Mouse (Mus musculus): ENCODE measurements around the gene Tada3. TPM values are rescaled to one million over a fixed set of nuclear protein-coding genes. Genes with fewer than 3 reads are reported as not detected.

The Tada3 gene
- polyA plus RNA-seq, 1 experiment = 158 TPM

GRCm38 (mm10) chr6:113351653-113352052 is 26.0 kb downstream of the Tada3 start:
- H3K9me3 ChIP-seq = no peaks in the 10 kb centered on the region
- H3K36me3 ChIP-seq (replicated peaks; ENCODE audit: low read length) = no peaks in the 10 kb centered on the region
- H3K27me3 ChIP-seq (replicated peaks) = peaks cover 4% of the 10 kb centered on the region
- no peak for TF ChIP-seq FLI1 (IDR thresholded peaks at IDR 0.05; ENCODE audit: low read length)
- TF ChIP-seq GATA1 (IDR thresholded peaks at IDR 0.05; ENCODE audit: borderline replicate concordance, low read length) = no peak
- no peak overlapping the region for H3K4me3 ChIP-seq (replicated peaks)
- H3K4me1 ChIP-seq = peaks cover 21% of the 10 kb centered on the region

DNA sequence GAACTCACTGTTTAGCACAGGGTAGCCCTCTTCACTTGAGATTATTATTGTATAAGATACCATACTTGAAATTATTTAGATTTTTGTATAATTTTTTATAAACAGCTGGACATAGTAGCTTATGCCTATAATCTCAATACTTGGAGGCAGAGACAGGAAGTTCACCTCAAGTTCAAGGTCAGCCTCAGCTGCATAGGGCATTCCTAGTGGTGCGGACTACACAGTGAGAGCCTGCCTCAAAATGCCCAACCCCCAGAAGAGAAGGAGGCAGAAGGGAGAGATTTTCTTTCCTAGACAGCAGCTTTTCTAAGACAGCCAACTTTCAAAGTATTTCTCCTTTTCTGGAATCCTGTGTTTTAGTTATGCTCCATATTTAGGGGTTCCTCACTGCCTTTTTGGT is 26.5 kb downstream of the Tada3 start:
- Histone ChIP-seq H3K9me3 (no peaks in the 10 kb centered on the region), H3K36me3 (replicated peaks; ENCODE audit: low read length) (no peaks in the 10 kb centered on the region), H3K4me3 (replicated peaks) (no peak overlapping the region), H3K27me3 (replicated peaks) (peaks cover 4% of the 10 kb centered on the region), H3K4me1 (peaks cover 21% of the 10 kb centered on the region)
- TF ChIP-seq FLI1 (IDR thresholded peaks at IDR 0.05; ENCODE audit: low read length) (no peak), GATA1 (IDR thresholded peaks at IDR 0.05; ENCODE audit: borderline replicate concordance, low read length) (no peak)

GRCm38 (mm10) chr6:113350538-113350937 is 27.1 kb downstream of the Tada3 start:
- TF ChIP-seq GATA1 (IDR thresholded peaks at IDR 0.05; ENCODE audit: borderline replicate concordance, low read length) (no peak), FLI1 (IDR thresholded peaks at IDR 0.05; ENCODE audit: low read length) (no peak)
- Histone ChIP-seq H3K9me3 (no peaks in the 10 kb centered on the region), H3K4me1 (peaks cover 18% of the 10 kb centered on the region), H3K36me3 (replicated peaks; ENCODE audit: low read length) (no peaks in the 10 kb centered on the region), H3K27me3 (replicated peaks) (peaks cover 4% of the 10 kb centered on the region), H3K4me3 (replicated peaks) (no peak overlapping the region)

GRCm38 (mm10) chr6:113346897-113347296 is 30.8 kb downstream of the Tada3 start:
- peaks cover 23% of the 10 kb centered on the region for H3K27me3 ChIP-seq (replicated peaks)
- H3K4me3 ChIP-seq (replicated peaks) = no peak overlapping the region
- H3K36me3 ChIP-seq (replicated peaks; ENCODE audit: low read length) = no peaks in the 10 kb centered on the region
- H3K4me1 ChIP-seq = peaks cover 38% of the 10 kb centered on the region
- no peaks in the 10 kb centered on the region for H3K9me3 ChIP-seq
- TF ChIP-seq FLI1 (IDR thresholded peaks at IDR 0.05; ENCODE audit: low read length) = no peak
- TF ChIP-seq GATA1 (IDR thresholded peaks at IDR 0.05; ENCODE audit: borderline replicate concordance, low read length) = no peak

DNA sequence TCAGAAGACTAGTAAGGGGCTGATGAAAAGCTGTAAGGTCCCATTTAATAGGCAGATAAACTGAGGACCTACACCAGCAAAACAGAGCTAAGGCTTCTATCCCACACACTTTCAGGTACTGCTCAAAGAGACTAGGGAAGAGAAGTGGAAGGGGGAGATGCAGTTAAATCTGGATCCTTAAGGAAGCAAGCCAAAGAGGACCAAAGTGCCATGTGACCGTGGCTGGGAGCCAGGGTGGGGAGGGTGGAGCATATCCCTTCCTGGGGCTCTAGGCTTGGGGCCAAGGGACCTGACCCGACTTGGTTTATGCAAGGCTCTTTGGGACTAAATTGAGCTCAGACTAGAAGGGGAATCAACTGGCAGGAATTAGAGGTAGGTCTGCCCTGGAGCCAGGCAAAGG is 33.4 kb downstream of the Tada3 start:
- Histone ChIP-seq H3K4me1 (peaks cover 55% of the 10 kb centered on the region), H3K36me3 (replicated peaks; ENCODE audit: low read length) (peaks cover 17% of the 10 kb centered on the region), H3K4me3 (replicated peaks) (no peak overlapping the region), H3K27me3 (replicated peaks) (peaks cover 26% of the 10 kb centered on the region), H3K9me3 (no peaks in the 10 kb centered on the region)
- no peak for TF ChIP-seq FLI1 (IDR thresholded peaks at IDR 0.05; ENCODE audit: low read length)
- TF ChIP-seq GATA1 (IDR thresholded peaks at IDR 0.05; ENCODE audit: borderline replicate concordance, low read length) = no peak

DNA sequence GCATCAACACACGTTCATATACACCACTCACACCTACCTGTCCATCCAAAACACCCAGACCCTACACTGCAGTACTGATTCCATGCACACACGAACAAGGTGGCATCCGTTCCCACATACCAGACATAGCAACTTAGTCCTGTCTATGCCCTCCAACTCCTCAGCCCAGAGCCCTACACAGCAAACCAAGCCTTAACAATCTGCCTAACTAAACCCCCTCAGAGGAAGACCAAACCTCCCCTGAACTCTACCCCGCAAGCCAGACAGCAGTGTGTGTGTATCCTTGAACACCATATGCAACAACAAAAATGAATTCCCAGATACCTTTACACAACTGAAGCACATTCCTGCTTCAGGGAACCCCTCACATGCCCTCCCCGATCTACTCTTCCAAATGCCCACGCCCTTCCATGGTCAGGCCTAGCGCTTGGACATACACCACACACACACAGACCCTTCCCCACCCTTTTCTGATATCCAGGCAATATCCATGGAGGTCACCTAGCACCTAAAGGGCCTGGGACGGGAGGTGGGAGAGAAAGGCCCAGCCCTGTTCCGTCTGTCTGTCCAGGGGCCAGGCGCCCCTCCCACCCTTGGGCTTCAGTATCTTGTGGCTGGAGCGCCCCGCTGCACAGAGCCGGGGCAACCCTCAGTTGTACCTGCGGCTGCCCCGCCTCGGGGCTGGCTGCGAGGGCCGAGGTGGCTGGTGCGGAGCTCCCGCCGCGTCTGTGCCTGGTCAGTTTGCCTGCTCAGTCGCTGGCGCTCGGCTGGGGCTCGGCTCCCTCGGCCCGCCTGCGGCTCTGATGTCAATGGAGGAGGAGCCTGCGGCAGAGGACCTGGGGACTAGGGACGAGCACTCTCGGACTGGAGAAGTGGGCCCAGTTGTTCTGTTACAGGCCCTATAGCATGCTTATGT is 34.2 kb downstream of the Tada3 start, which contains the start of gene Camk1:
Camk1 (minus strand) TSS at position 808 of the 916 bp plus-strand sequence.
- Histone ChIP-seq H3K36me3 (replicated peaks; ENCODE audit: low read length) (peaks cover 26% of the 10 kb centered on the region), H3K4me3 (replicated peaks) (peak within 1 kb of the TSS; percentile 90), H3K27me3 (replicated peaks) (peaks cover 28% of the 10 kb centered on the region), H3K9me3 (no peaks in the 10 kb centered on the region), H3K4me1 (peaks cover 59% of the 10 kb centered on the region)
- no peak for TF ChIP-seq FLI1 (IDR thresholded peaks at IDR 0.05; ENCODE audit: low read length)
- TF ChIP-seq GATA1 (IDR thresholded peaks at IDR 0.05; ENCODE audit: borderline replicate concordance, low read length) = no peak

DNA sequence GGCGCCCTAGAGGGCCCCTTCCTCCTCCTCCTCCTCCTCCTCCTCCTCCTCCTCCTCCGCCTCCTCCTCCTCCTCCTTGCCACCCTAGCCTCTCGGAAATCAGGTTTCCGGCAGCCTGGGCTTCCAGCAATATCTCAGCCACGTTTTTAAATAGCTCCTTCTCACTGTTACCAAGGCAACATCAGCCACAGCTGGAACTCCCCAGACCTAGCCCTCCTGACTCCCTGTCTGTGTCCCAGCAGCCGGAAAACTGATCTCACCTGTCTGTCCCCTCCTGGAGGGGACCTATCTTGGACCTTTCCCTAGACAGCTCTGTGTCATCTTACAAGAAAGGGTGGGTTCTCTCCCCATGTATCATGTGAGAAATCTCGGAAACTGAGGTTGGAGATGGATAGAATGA is 35.4 kb downstream of the Tada3 start:
- TF ChIP-seq FLI1 (IDR thresholded peaks at IDR 0.05; ENCODE audit: low read length) = no peak
- peaks cover 67% of the 10 kb centered on the region for H3K4me1 ChIP-seq
- H3K27me3 ChIP-seq (replicated peaks) = peaks cover 28% of the 10 kb centered on the region
- H3K9me3 ChIP-seq = no peaks in the 10 kb centered on the region
- H3K4me3 ChIP-seq (replicated peaks) = peak overlapping the region; percentile 62
- peaks cover 37% of the 10 kb centered on the region for H3K36me3 ChIP-seq (replicated peaks; ENCODE audit: low read length)

DNA sequence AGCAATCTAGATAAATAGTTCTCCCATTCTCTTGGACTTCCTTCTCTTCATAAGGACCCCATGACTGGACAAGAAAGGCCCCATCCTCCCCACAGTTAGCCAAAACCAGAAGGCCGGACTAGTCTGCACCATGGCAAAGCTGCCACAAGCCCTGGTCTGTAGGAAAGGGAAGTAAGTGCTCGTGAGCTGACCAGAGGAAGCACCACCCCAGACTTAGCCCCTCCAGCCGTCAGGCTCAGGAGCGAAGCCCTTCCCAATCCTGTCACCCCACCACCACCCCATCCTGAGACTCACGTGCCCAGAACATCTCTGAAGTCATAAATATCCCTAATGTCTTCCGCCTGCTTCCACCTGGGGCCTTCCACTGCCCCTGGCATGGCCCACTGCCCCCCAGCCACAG is 36.1 kb downstream of the Tada3 start:
- TF ChIP-seq GATA1 (IDR thresholded peaks at IDR 0.05; ENCODE audit: borderline replicate concordance, low read length) = no peak
- TF ChIP-seq FLI1 (IDR thresholded peaks at IDR 0.05; ENCODE audit: low read length) = no peak

DNA sequence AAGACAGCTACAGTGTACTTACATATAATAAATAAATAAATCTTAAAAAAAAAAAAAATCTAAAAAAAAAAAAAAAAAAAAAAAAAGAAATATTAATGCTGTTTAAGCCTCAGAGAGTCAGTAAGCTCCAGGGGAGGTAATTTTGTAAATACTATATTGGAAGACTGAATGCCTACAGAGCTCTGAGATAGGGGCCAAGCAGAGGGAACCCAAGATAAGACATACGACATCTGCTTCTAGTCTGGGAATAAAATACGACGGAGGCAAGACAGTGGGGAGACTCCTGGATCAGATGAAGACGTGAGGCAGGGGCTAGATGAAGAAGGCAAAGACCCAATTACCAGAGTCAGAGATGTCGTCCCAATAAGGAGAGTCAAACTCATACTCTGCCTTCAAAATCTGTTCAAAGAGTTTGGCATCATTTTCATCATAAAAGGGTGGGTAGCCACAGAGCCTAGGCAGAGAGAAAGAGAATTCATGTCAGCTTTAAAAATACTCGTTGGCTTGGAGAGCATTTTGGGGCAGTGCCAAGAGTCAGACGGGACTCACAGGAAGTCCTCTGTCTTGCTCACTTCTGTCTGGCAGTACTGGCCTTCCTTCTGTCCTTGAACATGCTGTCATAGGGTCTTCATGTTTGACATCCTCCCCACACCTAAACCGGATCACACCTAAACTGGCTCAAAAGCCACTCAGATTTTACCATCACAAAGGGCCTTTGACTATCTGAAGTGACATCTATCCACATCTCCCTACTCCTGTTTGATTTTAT is 40.6 kb downstream of the Tada3 start:
- Histone ChIP-seq H3K9me3 (no peaks in the 10 kb centered on the region), H3K4me1 (peaks cover 48% of the 10 kb centered on the region), H3K36me3 (replicated peaks; ENCODE audit: low read length) (peaks cover 86% of the 10 kb centered on the region), H3K27me3 (replicated peaks) (peaks cover 5% of the 10 kb centered on the region), H3K4me3 (replicated peaks) (no peak overlapping the region)
- TF ChIP-seq GATA1 (IDR thresholded peaks at IDR 0.05; ENCODE audit: borderline replicate concordance, low read length) (no peak), FLI1 (IDR thresholded peaks at IDR 0.05; ENCODE audit: low read length) (no peak)

More for the DNA sequence above, 36.1 kb downstream of the Tada3 start:
- Histone ChIP-seq H3K4me3 (replicated peaks) (peak overlapping the region; percentile 51), H3K4me1 (peaks cover 71% of the 10 kb centered on the region), H3K36me3 (replicated peaks; ENCODE audit: low read length) (peaks cover 43% of the 10 kb centered on the region), H3K27me3 (replicated peaks) (peaks cover 28% of the 10 kb centered on the region), H3K9me3 (no peaks in the 10 kb centered on the region)

DNA sequence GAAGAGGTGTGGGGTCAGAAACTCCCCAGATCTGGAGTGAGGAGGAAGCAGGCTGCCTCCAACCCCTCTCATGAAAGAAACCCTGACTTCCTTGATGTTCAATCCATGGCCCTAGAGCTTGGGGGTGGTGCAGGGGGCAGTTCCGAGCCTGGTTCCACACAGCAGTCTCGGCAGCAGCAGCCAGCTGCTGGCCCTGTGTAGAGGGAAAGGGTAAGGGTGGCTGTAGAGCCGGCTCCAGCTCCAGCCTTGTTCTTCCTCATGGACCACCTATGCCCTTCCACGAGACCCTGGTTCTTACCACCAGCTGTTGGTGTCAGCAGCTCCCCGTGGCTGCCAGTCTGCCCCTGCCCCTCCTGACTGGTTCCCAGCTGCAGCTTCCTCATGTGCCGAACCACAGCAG is 43.5 kb downstream of the Tada3 start:
- no peak for TF ChIP-seq GATA1 (IDR thresholded peaks at IDR 0.05; ENCODE audit: borderline replicate concordance, low read length)
- TF ChIP-seq FLI1 (IDR thresholded peaks at IDR 0.05; ENCODE audit: low read length) = no peak
- peaks cover 90% of the 10 kb centered on the region for H3K36me3 ChIP-seq (replicated peaks; ENCODE audit: low read length)
- H3K9me3 ChIP-seq = no peaks in the 10 kb centered on the region
- H3K4me1 ChIP-seq = peaks cover 48% of the 10 kb centered on the region
- H3K27me3 ChIP-seq (replicated peaks) = peaks cover 1% of the 10 kb centered on the region
- no peak overlapping the region for H3K4me3 ChIP-seq (replicated peaks)
